Mouse (Mus musculus) adrenal gland, postnatal 36 days (tissue): Measurements from ENCODE around the gene Tspo. TPM values are rescaled to one million over a fixed set of nuclear protein-coding genes. Genes with fewer than 3 reads are reported as not detected.

ENCODE experiments used
- microRNA-seq: library from miRNA; unstranded; fragments of <30 nt; microRNA quantifications from one replicate; pipeline ENCODE4 v1.2.0, GENCODE M21; 2021
- total RNA-seq, 2 experiments: library from RNA; stranded (reverse); gene quantifications; 2 replicates each; pipeline ENCODE4 v1.2.3; 2021

Gene Tspo
- total RNA-seq, 2 experiments from 2014 or later = 495 to 614 TPM

Small RNA genes lying within 50 kb of the gene (microRNA-seq; reads per million reads assigned to microRNA genes)
- gene Gm24575 = not detected

Other genes starting within 250 kb of the Tspo start
- 10 to 100 TPM; 31.2 to 38.4 TPM for gene Arfgap3, start 213.3 kb upstream of the Tspo start, total RNA-seq
- 10 to 100 TPM; 85.6 to 94.3 TPM for gene Pacsin2, start 99.0 kb upstream of the Tspo start, total RNA-seq
- gene Ttll1, start 52.7 kb upstream of the Tspo start, total RNA-seq = 1 to 10 TPM; 7.6 to 7.7 TPM
- 1 to 10 TPM; 4.1 to 4.8 TPM for gene Bik, start 36.7 kb upstream of the Tspo start, total RNA-seq
- 10 to 100 TPM; 35.2 to 39.4 TPM for gene Mcat, start 195 bp downstream of the Tspo start, total RNA-seq
- gene Ttll12, start 31.6 kb downstream of the Tspo start, total RNA-seq = 10 to 100 TPM; 33.4 to 41.1 TPM
- 1 to 10 TPM; 4.4 to 4.6 TPM for gene Scube1, start 161.4 kb downstream of the Tspo start, total RNA-seq
- gene Mpped1, start 215.9 kb downstream of the Tspo start, total RNA-seq = not detected